Mouse (Mus musculus) stomach, postnatal 0 days (tissue): ENCODE results near the gene Gm20479. TPM values are rescaled to one million over a fixed set of nuclear protein-coding genes. Genes with fewer than 3 reads are reported as not detected.
A peak's percentile ranks its signal among the peaks of the same experiment; 100 is the strongest.

Source experiments
- ATAC-seq: fragments of 200-750 bp; cut with Nextera tagmentation; 2 replicates; pipeline ENCODE4 v1.8.0; 2017; ENCODE audit not compliant: low FRiP score, low TSS enrichment
- DNase-seq: peaks from one replicate; pipeline ENCODE4 v3.0.0-alpha.2; 2016; ENCODE audit warnings: low spot score
- H3K27ac ChIP-seq: fragments of 300-500 bp; sonication (generic); replicated peaks from 2 replicates; pipeline ENCODE4 v1.5.1; 2014; ENCODE audit warnings: mild to moderate bottlenecking, control low read depth
- H3K27me3 ChIP-seq: fragments of 300-500 bp; sonication (generic); 2 replicates; pipeline ENCODE4 v1.6.1; 2014; ENCODE audit warnings: low read length; ENCODE audit not compliant: control insufficient read depth, insufficient read depth
- H3K36me3 ChIP-seq: fragments of 300-500 bp; sonication (generic); 2 replicates; pipeline ENCODE4 v1.6.1; 2014; ENCODE audit warnings: low read length, mixed read lengths; ENCODE audit not compliant: control insufficient read depth, insufficient read depth
- H3K4me1 ChIP-seq: fragments of 300-500 bp; sonication (generic); replicated peaks from 2 replicates; pipeline ENCODE4 v1.6.1; 2014; ENCODE audit warnings: antibody characterized with exemption; ENCODE audit not compliant: control insufficient read depth, insufficient read depth
- H3K4me2 ChIP-seq: fragments of 300-500 bp; sonication (generic); replicated peaks from 2 replicates; pipeline ENCODE4 v1.6.1; 2014; ENCODE audit warnings: low read depth, mild to moderate bottlenecking, control low read depth, moderate library complexity
- H3K4me3 ChIP-seq: fragments of 300-500 bp; sonication (generic); 2 replicates; pipeline ENCODE4 v1.5.1; 2014; ENCODE audit warnings: low read depth, low read length, control low read depth
- H3K9ac ChIP-seq: fragments of 300-500 bp; sonication (generic); 2 replicates; pipeline ENCODE4 v1.6.1; 2014; ENCODE audit warnings: mild to moderate bottlenecking, low read length, control low read depth, mixed read lengths
- H3K9me3 ChIP-seq: fragments of 300-500 bp; sonication (generic); 2 replicates; pipeline ENCODE4 v1.6.1; 2016; ENCODE audit warnings: low read length; ENCODE audit not compliant: control insufficient read depth
- CTCF ChIP-seq: IDR thresholded peaks from 2 replicates; pipeline ENCODE4 v1.5.1; 2016; ENCODE audit warnings: antibody characterized with exemption, low read depth, mild to moderate bottlenecking, moderate library complexity
- EP300 ChIP-seq: optimal IDR thresholded peaks from 2 replicates; pipeline ENCODE3; 2016; ENCODE audit warnings: antibody characterized with exemption
- WGBS: fragments of 180-500 bp; shearing (Covaris S2); extraction: QIAGEN DNeasy Blood & Tissue Kit; methylation state at CpG from one replicate; pipeline ENCODE4 v1.1.7; 2014; 5-methylcytosine and 5-hydroxymethylcytosine counted together
- polyA plus RNA-seq: library from polyadenylated mRNA; unstranded; fragments of >200 nt; fragmentation: Nextera tagmentation; extraction: Ambion mirVana; gene quantifications from 2 replicates; pipeline ENCODE4 v1.2.1, GENCODE M21; 2015

Gene Gm20479
- polyA plus RNA-seq, 1 experiment from 2014 or later, result 0.28 TPM

DNA sequence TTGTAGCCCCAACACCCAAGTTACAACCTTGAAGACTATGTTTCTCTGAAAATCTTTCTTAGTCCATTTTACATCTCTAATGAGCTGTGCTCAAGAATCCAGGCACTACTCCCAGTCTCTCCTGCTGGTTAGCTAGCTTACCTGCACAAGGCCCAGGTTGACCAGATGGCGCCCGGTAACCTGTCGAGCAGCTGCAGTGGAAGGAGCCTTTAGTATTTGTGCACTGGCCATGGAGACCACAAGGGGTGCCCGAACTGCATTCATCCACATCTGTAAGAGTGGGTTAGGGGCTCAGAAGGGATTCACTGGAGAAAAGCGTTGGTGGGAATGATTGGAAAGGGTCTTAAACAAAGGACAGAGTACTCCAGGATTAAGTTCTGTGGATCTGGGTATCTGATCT is 34.2 kb downstream of the Gm20479 start:
- no peak for TF ChIP-seq EP300
- TF ChIP-seq CTCF, result no peak
- no peak overlapping the region for H3K27ac ChIP-seq
- no peak for ATAC-seq
- no peak overlapping the region for H3K9ac ChIP-seq
- no peaks in the 10 kb centered on the region for H3K27me3 ChIP-seq
- no peaks in the 10 kb centered on the region for H3K9me3 ChIP-seq
- WGBS, result 91% methylated on average over 5 of the region's 5 CpGs
- H3K4me3 ChIP-seq, result no peak overlapping the region
- H3K4me2 ChIP-seq, result no peak overlapping the region
- no peak for DNase-seq
- H3K36me3 ChIP-seq, result peaks cover 14% of the 10 kb centered on the region
- H3K4me1 ChIP-seq, result 0 out of 2 replicates have a peak, but pooled peaks cover 2% of the 10 kb centered on the region

GRCm38 (mm10) chr7:27322291-27322690 is 34.9 kb downstream of the Gm20479 start:
- 40% methylated on average over 13 of the region's 13 CpGs for WGBS
- H3K9ac ChIP-seq, result no peak overlapping the region
- no peak overlapping the region for H3K4me2 ChIP-seq

GRCm38 (mm10) chr7:27319411-27319810 is 37.8 kb downstream of the Gm20479 start:
- DNase-seq (no peak), ATAC-seq (no peak)
- Histone ChIP-seq H3K4me1 (no peaks in the 10 kb centered on the region), H3K9ac (no peak overlapping the region), H3K27ac (no peak overlapping the region), H3K4me2 (no peak overlapping the region), H3K9me3 (no peaks in the 10 kb centered on the region), H3K27me3 (no peaks in the 10 kb centered on the region), H3K4me3 (no peak overlapping the region), H3K36me3 (peaks cover 14% of the 10 kb centered on the region)
- TF ChIP-seq EP300, result no peak
- TF ChIP-seq CTCF, result no peak
- 90% methylated on average over 22 of the region's 22 CpGs for WGBS

More at GRCm38 (mm10) chr7:27322291-27322690, 34.9 kb downstream of the Gm20479 start:
- H3K4me1 ChIP-seq, result 0 out of 2 replicates have a peak, but pooled peaks cover 2% of the 10 kb centered on the region
- peaks cover 17% of the 10 kb centered on the region for H3K36me3 ChIP-seq
- no peak for DNase-seq
- ATAC-seq, result no peak
- no peak overlapping the region for H3K27ac ChIP-seq
- H3K4me3 ChIP-seq, result no peak overlapping the region
- no peaks in the 10 kb centered on the region for H3K27me3 ChIP-seq
- H3K9me3 ChIP-seq, result no peaks in the 10 kb centered on the region
- TF ChIP-seq EP300, result no peak
- TF ChIP-seq CTCF, result no peak

GRCm38 (mm10) chr7:27315958-27316357 is 41.3 kb downstream of the Gm20479 start:
- no peaks in the 10 kb centered on the region for H3K27me3 ChIP-seq
- ATAC-seq, result no peak; the same call in 1 of the 2 replicates
- no peak for TF ChIP-seq CTCF
- no peak for TF ChIP-seq EP300
- H3K9me3 ChIP-seq, result no peaks in the 10 kb centered on the region
- no peak overlapping the region for H3K4me3 ChIP-seq
- H3K9ac ChIP-seq, result no peak overlapping the region
- H3K4me2 ChIP-seq, result no peak overlapping the region
- DNase-seq, result no peak
- H3K36me3 ChIP-seq, result peaks cover 8% of the 10 kb centered on the region
- H3K27ac ChIP-seq, result no peak overlapping the region
- H3K4me1 ChIP-seq, result no peaks in the 10 kb centered on the region
- WGBS, result 51% methylated on average over 7 of the region's 7 CpGs

- 92% methylated on average over 3 of the region's 3 CpGs for WGBS
These were observed 42.8 kb downstream of the Gm20479 start for GRCm38 (mm10) chr7:27314393-27314792.

DNA sequence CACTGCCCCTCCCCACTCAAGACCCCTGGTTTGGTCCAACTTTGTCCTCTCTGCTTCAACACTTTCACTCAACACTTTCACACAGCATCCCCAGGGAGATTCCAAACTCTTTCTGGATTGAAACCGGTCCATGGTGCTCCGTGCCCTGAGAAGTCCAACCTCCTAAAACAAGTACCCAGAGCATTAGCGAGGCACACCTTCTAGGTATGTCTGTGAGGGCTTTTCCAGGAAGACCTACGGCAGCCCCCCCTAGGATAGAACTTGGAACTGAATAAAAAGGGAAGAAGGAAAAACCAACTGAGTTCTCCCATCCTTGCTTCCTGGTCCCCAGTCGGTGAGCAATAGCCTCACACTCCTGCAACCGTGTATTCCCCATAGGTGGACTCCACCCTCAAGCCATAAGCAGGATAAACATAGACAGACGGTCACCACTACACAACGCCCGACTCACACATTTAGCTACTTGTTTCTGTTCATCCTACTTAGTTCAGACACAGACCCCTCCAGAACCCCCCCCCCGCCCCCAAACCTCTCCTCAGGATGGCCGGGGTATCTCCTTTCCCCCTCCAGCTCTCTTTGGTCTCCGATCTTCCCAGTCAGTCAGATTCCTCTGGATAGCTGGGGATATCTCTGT is 45.5 kb downstream of the Gm20479 start:
- Histone ChIP-seq H3K27ac (no peak overlapping the region), H3K27me3 (no peaks in the 10 kb centered on the region), H3K4me1 (peaks cover 4% of the 10 kb centered on the region; the same call in 1 of the 2 replicates), H3K9ac (no peak overlapping the region), H3K4me3 (no peak overlapping the region), H3K4me2 (no peak overlapping the region), H3K9me3 (no peaks in the 10 kb centered on the region), H3K36me3 (peaks cover 5% of the 10 kb centered on the region)
- no peak for DNase-seq
- TF ChIP-seq CTCF (no peak), EP300 (no peak)
- ATAC-seq, result no peak
- WGBS, result 86% methylated on average over 12 of the region's 12 CpGs

More at GRCm38 (mm10) chr7:27314393-27314792, 42.8 kb downstream of the Gm20479 start:
- Histone ChIP-seq H3K4me3 (no peak overlapping the region), H3K27me3 (no peaks in the 10 kb centered on the region), H3K9me3 (no peaks in the 10 kb centered on the region), H3K27ac (no peak overlapping the region), H3K9ac (no peak overlapping the region), H3K4me2 (no peak overlapping the region), H3K4me1 (peaks cover under 1% of the 10 kb centered on the region; the same call in 1 of the 2 replicates), H3K36me3 (peaks cover 8% of the 10 kb centered on the region)
- peak; percentile 52 for TF ChIP-seq CTCF
- TF ChIP-seq EP300, result no peak
- no peak for ATAC-seq
- no peak for DNase-seq
